ENCODE assay signal across 10 mouse cellular contexts in genomic region chr2:75656924-75657323, GRCm38 (mm10). TPM values are rescaled to one million over a fixed set of nuclear protein-coding genes. Genes with fewer than 3 reads are reported as not detected.
DNase-seq lines count a peak whose midpoint lies in the region; ATAC-seq lines count a peak whose summit lies in the region.
"Had no signal": no experiment of that assay in that cellular context is flagged by ENCODE, and none has a peak within 500 bp of the region (broad histone marks: within the 10 kb centered on the region; RNA-seq: fewer than 3 reads in every experiment).

No protein-coding gene starts in this region.

- H3K4me1 ChIP-seq in kidney, embryonic 15.5 days, result peaks cover 34% of the 10 kb centered on the region
- H3K4me1 ChIP-seq in embryonic facial prominence, embryonic 15.5 days, result peaks cover 6% of the 10 kb centered on the region
- peaks cover 19% of the 10 kb centered on the region for H3K4me1 ChIP-seq in hindbrain, embryonic 14.5 days (replicated peaks; ENCODE audit: control insufficient read depth, insufficient read depth, low read length)
- H3K4me1 ChIP-seq in midbrain, embryonic 15.5 days, result peaks cover 23% of the 10 kb centered on the region

- 0 out of 2 replicates have a peak overlapping the region, but pooled peaks have one; percentile 81 for H3K9ac ChIP-seq in kidney, embryonic 15.5 days
- H3K9ac ChIP-seq in embryonic facial prominence, embryonic 15.5 days, result no peak overlapping the region
- no peak overlapping the region for H3K9ac ChIP-seq in hindbrain, embryonic 14.5 days
- H3K9ac ChIP-seq in midbrain, embryonic 15.5 days, result no peak overlapping the region

- H3K27ac ChIP-seq in kidney, embryonic 15.5 days, result peak overlapping the region; percentile 99
- peak overlapping the region; percentile 99; the same call in 1 of the 2 replicates for H3K27ac ChIP-seq in embryonic facial prominence, embryonic 15.5 days (replicated peaks)
- H3K27ac ChIP-seq in hindbrain, embryonic 14.5 days, result 0 out of 2 replicates have a peak overlapping the region, but pooled peaks have one; percentile 4
- H3K27ac ChIP-seq in midbrain, embryonic 15.5 days, result peak overlapping the region; percentile 99; the same call in 1 of the 2 replicates

- no peaks in the 10 kb centered on the region for H3K9me3 ChIP-seq in kidney, embryonic 15.5 days (replicated peaks)
- no peaks in the 10 kb centered on the region for H3K9me3 ChIP-seq in embryonic facial prominence, embryonic 15.5 days (replicated peaks)
- no peaks in the 10 kb centered on the region for H3K9me3 ChIP-seq in hindbrain, embryonic 14.5 days (ENCODE audit: control insufficient read depth, low read length)
- no peaks in the 10 kb centered on the region for H3K9me3 ChIP-seq in midbrain, embryonic 15.5 days

- H3K36me3 ChIP-seq in kidney, embryonic 15.5 days, result peaks cover 7% of the 10 kb centered on the region; the same call in 1 of the 2 replicates
- no peaks in the 10 kb centered on the region for H3K36me3 ChIP-seq in embryonic facial prominence, embryonic 15.5 days
- peaks cover 2% of the 10 kb centered on the region for H3K36me3 ChIP-seq in hindbrain, embryonic 14.5 days (replicated peaks; ENCODE audit: control insufficient read depth, insufficient read depth)
- no peaks in the 10 kb centered on the region for H3K36me3 ChIP-seq in midbrain, embryonic 15.5 days (replicated peaks)

- no peak for ATAC-seq in kidney, embryonic 15.5 days (replicated peaks; ENCODE audit: low FRiP score)
- no peak for ATAC-seq in embryonic facial prominence, embryonic 15.5 days (ENCODE audit: insufficient number of reproducible peaks, low FRiP score, low TSS enrichment, low read depth)
- no peak for ATAC-seq in hindbrain, embryonic 14.5 days (ENCODE audit: low FRiP score)
- no peak for ATAC-seq in midbrain, embryonic 15.5 days (replicated peaks)

- WGBS in kidney, embryonic 15.5 days, result 84% methylated on average over 5 of the region's 5 CpGs
- WGBS in embryonic facial prominence, embryonic 15.5 days, result 86% methylated on average over 5 of the region's 5 CpGs
- 95% methylated on average over 5 of the region's 5 CpGs for WGBS in hindbrain, embryonic 14.5 days
- 96% methylated on average over 5 of the region's 5 CpGs for WGBS in midbrain, embryonic 15.5 days

- no peak for DNase-seq in kidney, adult 18-20 months
- DNase-seq in hindbrain, embryonic 14.5 days (ENCODE audit: low spot score), result no peak
- no peak for DNase-seq in frontal cortex, adult 2 months (ENCODE audit: extremely low spot score in 1 of 2, low spot score in 1 of 2)
- no peak for DNase-seq in cerebellum, postnatal 14 days
- DNase-seq: embryo, embryonic 11 days; gastrocnemius, postnatal 36 days; right cerebral cortex, postnatal 25 days had no signal

- no peaks in the 10 kb centered on the region for H3K27me3 ChIP-seq in kidney, embryonic 15.5 days
- no peaks in the 10 kb centered on the region for H3K27me3 ChIP-seq in embryonic facial prominence, embryonic 15.5 days
- no peaks in the 10 kb centered on the region for H3K27me3 ChIP-seq in hindbrain, embryonic 14.5 days (ENCODE audit: control insufficient read depth, insufficient read depth, low read length)
- no peaks in the 10 kb centered on the region for H3K27me3 ChIP-seq in midbrain, embryonic 15.5 days (replicated peaks)

- no peak overlapping the region for H3K4me2 ChIP-seq in kidney, embryonic 15.5 days
- no peak overlapping the region for H3K4me2 ChIP-seq in embryonic facial prominence, embryonic 15.5 days (replicated peaks)
- H3K4me2 ChIP-seq in hindbrain, embryonic 14.5 days (replicated peaks), result no peak overlapping the region
- no peak overlapping the region for H3K4me2 ChIP-seq in midbrain, embryonic 15.5 days

- H3K4me3 ChIP-seq in kidney, embryonic 15.5 days (replicated peaks), result no peak overlapping the region
- no peak overlapping the region for H3K4me3 ChIP-seq in embryonic facial prominence, embryonic 15.5 days (replicated peaks)
- no peak overlapping the region for H3K4me3 ChIP-seq in hindbrain, embryonic 14.5 days (replicated peaks; ENCODE audit: low read length)
- H3K4me3 ChIP-seq in midbrain, embryonic 15.5 days, result no peak overlapping the region

RNA-seq across cellular contexts. Expression of gene Hnrnpa3, which starts 2.1 kb away (rescaled TPM):
- 381 and 397 TPM in 2 replicates for polyA plus RNA-seq in kidney, embryonic 15.5 days (2015; fragmentation: Nextera tagmentation; extraction: Ambion mirVana)
- polyA plus RNA-seq in embryonic facial prominence, embryonic 15.5 days (2015; fragmentation: Nextera tagmentation; extraction: Ambion mirVana), result 242 and 268 TPM in 2 replicates
- polyA plus RNA-seq in hindbrain, embryonic 14.5 days (2014; fragmentation: Nextera tagmentation; extraction: Ambion mirVana), result 135 and 140 TPM in 2 replicates
- 179 and 194 TPM in 2 replicates for polyA plus RNA-seq in midbrain, embryonic 15.5 days (2015; fragmentation: Nextera tagmentation; extraction: Ambion mirVana)
- 297 and 316 TPM in 2 replicates for polyA plus RNA-seq in frontal cortex, adult 2 months (2012; rRNA removed)

RNA-seq across cellular contexts. Expression of gene Nfe2l2, which starts 47.5 kb away (rescaled TPM):
- polyA plus RNA-seq in kidney, embryonic 15.5 days (2015; fragmentation: Nextera tagmentation; extraction: Ambion mirVana), result 70.2 and 71.2 TPM in 2 replicates
- 50.7 and 56.1 TPM in 2 replicates for polyA plus RNA-seq in embryonic facial prominence, embryonic 15.5 days (2015; fragmentation: Nextera tagmentation; extraction: Ambion mirVana)
- polyA plus RNA-seq in hindbrain, embryonic 14.5 days (2014; fragmentation: Nextera tagmentation; extraction: Ambion mirVana), result 11.2 and 14.5 TPM in 2 replicates
- polyA plus RNA-seq in midbrain, embryonic 15.5 days (2015; fragmentation: Nextera tagmentation; extraction: Ambion mirVana), result 11.5 and 12.3 TPM in 2 replicates
- polyA plus RNA-seq in frontal cortex, adult 2 months (2012; rRNA removed), result 20.4 and 21.1 TPM in 2 replicates

Comparison
In these comparisons a context has a peak if more than half of its experiments do, and no peak if none do; other contexts are left out.
1. H3K27ac ChIP-seq: peak in every context shown above with its lines; median percentile 99 in kidney, embryonic 15.5 days; 99 in embryonic facial prominence, embryonic 15.5 days; 99 in midbrain, embryonic 15.5 days; 4 in hindbrain, embryonic 14.5 days.